Mouse (Mus musculus): Measurements from ENCODE around the gene Eif2s2. TPM values are rescaled to one million over a fixed set of nuclear protein-coding genes. Genes with fewer than 3 reads are reported as not detected.

Gene Eif2s2
- polyA plus RNA-seq (2014; fragmentation: Illumina TruSeq; extraction: RNeasy Lipid Tissue Mini Kit (QIAGEN cat#74804); ENCODE audit: low read depth, low replicate concordance), result 159 TPM

DNA sequence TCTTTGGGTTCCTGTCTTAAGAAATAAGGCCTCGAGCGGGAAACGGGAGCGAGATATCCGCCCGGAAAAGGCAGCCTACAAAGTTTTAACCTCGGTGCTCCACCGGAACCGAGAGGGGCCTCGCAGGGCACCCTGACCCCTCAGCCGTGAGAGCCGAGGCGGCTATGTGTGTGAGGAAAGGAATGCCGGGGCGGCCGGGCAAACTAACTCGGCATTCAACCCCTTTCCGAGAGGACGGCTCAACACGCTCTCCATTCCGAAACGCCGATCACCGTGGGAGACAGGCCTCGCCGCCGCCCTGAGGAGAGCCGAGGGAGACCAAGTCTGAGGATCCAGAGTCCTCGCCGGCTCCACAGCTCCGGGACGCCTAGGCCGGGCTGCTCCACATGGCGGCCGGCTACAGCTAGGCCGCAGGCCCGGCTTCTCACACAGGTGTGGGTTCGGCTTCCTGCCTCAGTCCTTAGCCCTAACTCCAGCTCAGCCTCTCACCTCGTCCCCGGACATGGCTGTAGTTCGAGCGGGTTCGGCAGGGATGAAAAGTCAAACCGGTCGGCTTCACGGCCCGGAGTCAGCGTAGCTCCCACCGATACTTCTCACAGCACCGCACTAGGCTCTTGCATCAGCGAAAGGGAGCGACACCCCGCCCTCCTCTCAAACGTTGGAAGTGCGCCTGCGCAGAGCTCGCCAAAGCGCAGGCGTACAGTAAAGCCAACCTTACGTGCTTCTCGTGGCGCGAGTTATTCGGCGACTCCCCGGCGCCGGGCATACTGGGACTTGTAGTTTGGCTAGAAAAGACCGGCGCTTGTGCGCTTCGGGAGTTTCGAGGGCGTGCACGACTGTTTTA lies at the start of gene Eif2s2:
Gene Eif2s2, minus strand, starts transcription at position 735 of the 844 bp plus-strand sequence.

Other genes with a start within 250 kb of the Eif2s2 start
- 36.4 TPM for gene Chmp4b, start 241.2 kb downstream of the Eif2s2 start, polyA plus RNA-seq (2014; fragmentation: Illumina TruSeq; extraction: RNeasy Lipid Tissue Mini Kit (QIAGEN cat#74804); ENCODE audit: low read depth, low replicate concordance)
- gene Gm14214, start 122.9 kb downstream of the Eif2s2 start, polyA plus RNA-seq (2014; fragmentation: Illumina TruSeq; extraction: RNeasy Lipid Tissue Mini Kit (QIAGEN cat#74804); ENCODE audit: low read depth, low replicate concordance), result not detected
- gene Raly, start 101.8 kb downstream of the Eif2s2 start, polyA plus RNA-seq (2014; fragmentation: Illumina TruSeq; extraction: RNeasy Lipid Tissue Mini Kit (QIAGEN cat#74804); ENCODE audit: low read depth, low replicate concordance), result 54.8 TPM
- gene a, start 101.5 kb downstream of the Eif2s2 start, polyA plus RNA-seq (2014; fragmentation: Illumina TruSeq; extraction: RNeasy Lipid Tissue Mini Kit (QIAGEN cat#74804); ENCODE audit: low read depth, low replicate concordance), result not detected
- gene Gm14226, start 125.3 kb upstream of the Eif2s2 start, polyA plus RNA-seq (2014; fragmentation: Illumina TruSeq; extraction: RNeasy Lipid Tissue Mini Kit (QIAGEN cat#74804); ENCODE audit: low read depth, low replicate concordance), result 0.19 TPM
- gene Ahcy, start 181.6 kb upstream of the Eif2s2 start, polyA plus RNA-seq (2014; fragmentation: Illumina TruSeq; extraction: RNeasy Lipid Tissue Mini Kit (QIAGEN cat#74804); ENCODE audit: low read depth, low replicate concordance), result 742 TPM
- gene Itch, start 240.6 kb upstream of the Eif2s2 start, polyA plus RNA-seq (2014; fragmentation: Illumina TruSeq; extraction: RNeasy Lipid Tissue Mini Kit (QIAGEN cat#74804); ENCODE audit: low read depth, low replicate concordance), result 53.9 TPM

All from liver, adult 10 weeks (tissue).